Mouse (Mus musculus) urinary bladder, postnatal 4 days (tissue): ENCODE results near the gene Utrn.

Experiments used
- DNase-seq, 2 experiments: peaks; one replicate each; pipeline ENCODE4 v3.0.0; 2021 to 2022; ENCODE audit warnings: low spot score in 2 of 2

Utrn gene

GRCm38 (mm10) chr10:12798248-12798647 is 70.9 kb downstream of the Utrn start:
- no peak for DNase-seq

GRCm38 (mm10) chr10:12796510-12796840 is 72.7 kb downstream of the Utrn start:
- no peak for DNase-seq

- DNase-seq = no peak
These were observed 73.2 kb downstream of the Utrn start for GRCm38 (mm10) chr10:12795796-12796509.

- no peak for DNase-seq
These were observed 77.1 kb downstream of the Utrn start for GRCm38 (mm10) chr10:12792049-12792448.

GRCm38 (mm10) chr10:12790881-12791280 is 78.3 kb downstream of the Utrn start:
- no peak for DNase-seq

GRCm38 (mm10) chr10:12788529-12788928 is 80.6 kb downstream of the Utrn start:
- no peak for DNase-seq

GRCm38 (mm10) chr10:12787965-12788364 is 81.2 kb downstream of the Utrn start:
- DNase-seq = no peak

- DNase-seq = no peak
These were observed 83.9 kb downstream of the Utrn start for GRCm38 (mm10) chr10:12785299-12785698.

- no peak for DNase-seq
These were observed 87.7 kb downstream of the Utrn start for GRCm38 (mm10) chr10:12781381-12781907.

GRCm38 (mm10) chr10:12773178-12773577 is 96.0 kb downstream of the Utrn start:
- DNase-seq = no peak

GRCm38 (mm10) chr10:12771511-12771910 is 97.7 kb downstream of the Utrn start:
- no peak for DNase-seq

- no peak for DNase-seq
These were observed 106.5 kb downstream of the Utrn start for GRCm38 (mm10) chr10:12762668-12763067.

GRCm38 (mm10) chr10:12758702-12758988 is 110.5 kb downstream of the Utrn start:
- no peak for DNase-seq

GRCm38 (mm10) chr10:12757943-12758701 is 111.0 kb downstream of the Utrn start:
- DNase-seq = no peak

- DNase-seq = no peak
These were observed 112.5 kb downstream of the Utrn start for GRCm38 (mm10) chr10:12756692-12757091.

- DNase-seq = no peak
These were observed 114.3 kb downstream of the Utrn start for GRCm38 (mm10) chr10:12754911-12755310.

- DNase-seq = no peak
These were observed 115.0 kb downstream of the Utrn start for GRCm38 (mm10) chr10:12754166-12754565.

- DNase-seq = no peak
These were observed 125.4 kb downstream of the Utrn start for GRCm38 (mm10) chr10:12743717-12744116.

- no peak for DNase-seq
These were observed 129.7 kb downstream of the Utrn start for GRCm38 (mm10) chr10:12739302-12739987.

- DNase-seq = no peak
These were observed 131.2 kb downstream of the Utrn start for GRCm38 (mm10) chr10:12737926-12738325.

GRCm38 (mm10) chr10:12736861-12737835 is 132.0 kb downstream of the Utrn start:
- no peak for DNase-seq

- no peak for DNase-seq
These were observed 133.5 kb downstream of the Utrn start for GRCm38 (mm10) chr10:12735695-12736094.
